Mouse (Mus musculus) urinary bladder, postnatal 10 days (tissue): ENCODE measurements around the gene Slc25a3.

Experiments used
- DNase-seq: peaks from one replicate; pipeline ENCODE4 v3.0.0; 2022; ENCODE audit warnings: low spot score

Gene Slc25a3

DNA sequence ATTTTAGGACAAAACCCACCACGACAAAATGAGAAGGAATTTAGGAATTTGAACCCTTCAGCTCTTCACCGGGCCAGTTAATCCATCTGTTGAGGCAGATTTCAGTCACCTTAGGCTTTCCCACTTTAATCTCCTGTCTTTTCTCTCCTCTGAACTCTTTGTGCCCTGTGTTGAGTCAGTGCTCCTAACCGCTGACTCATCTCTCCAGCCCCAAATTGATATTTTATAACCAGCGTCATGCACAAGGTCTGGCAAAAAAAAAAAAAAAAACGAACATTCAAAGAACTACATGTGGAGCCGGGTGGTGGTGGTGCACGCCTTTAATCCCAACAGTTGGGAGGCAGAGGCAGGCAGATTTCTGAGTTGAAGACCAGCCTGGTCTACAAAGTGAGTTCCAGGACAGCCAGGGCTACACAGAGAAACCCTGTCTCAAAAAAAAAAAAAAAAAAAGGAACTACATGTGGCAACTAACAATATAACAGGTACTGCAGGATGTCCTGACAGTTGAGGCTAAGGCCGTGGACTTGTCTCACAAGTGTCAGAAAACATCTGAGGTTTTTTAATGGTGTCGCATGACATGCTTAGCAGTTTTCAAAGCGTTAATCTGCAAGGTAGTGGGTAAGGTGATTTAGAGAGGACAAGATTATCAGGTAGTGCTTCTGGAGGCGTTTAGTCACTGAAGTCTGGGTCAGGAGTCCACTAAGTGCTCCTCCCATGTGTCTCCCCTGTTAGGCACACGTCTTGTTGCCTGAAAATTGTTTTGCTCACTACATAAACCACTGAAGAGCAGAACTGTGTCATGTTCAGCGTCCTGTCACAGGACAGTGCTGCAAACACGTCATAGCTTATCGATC lies 29.4 kb downstream of the Slc25a3 start:
- DNase-seq: no peak

DNA sequence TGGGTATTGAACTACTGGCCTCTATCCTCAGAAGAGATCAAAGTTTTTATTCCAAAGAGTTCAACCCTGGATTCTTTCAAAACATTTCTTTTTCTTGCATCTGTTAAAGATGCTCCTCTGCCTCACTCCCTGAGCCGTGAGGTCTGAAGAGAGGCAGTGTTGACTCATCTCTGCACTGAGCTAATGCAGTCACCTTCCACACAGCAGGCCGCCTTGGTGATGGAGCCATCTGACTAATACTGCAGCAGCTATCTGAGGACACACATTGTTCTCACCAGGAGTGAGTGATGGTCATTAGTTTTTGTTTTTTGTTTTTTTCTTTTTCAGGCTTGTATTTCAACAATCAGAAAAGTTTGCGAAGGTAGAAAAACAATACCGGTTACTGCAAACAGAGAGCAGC lies 31.0 kb downstream of the Slc25a3 start:
- DNase-seq: no peak

DNA sequence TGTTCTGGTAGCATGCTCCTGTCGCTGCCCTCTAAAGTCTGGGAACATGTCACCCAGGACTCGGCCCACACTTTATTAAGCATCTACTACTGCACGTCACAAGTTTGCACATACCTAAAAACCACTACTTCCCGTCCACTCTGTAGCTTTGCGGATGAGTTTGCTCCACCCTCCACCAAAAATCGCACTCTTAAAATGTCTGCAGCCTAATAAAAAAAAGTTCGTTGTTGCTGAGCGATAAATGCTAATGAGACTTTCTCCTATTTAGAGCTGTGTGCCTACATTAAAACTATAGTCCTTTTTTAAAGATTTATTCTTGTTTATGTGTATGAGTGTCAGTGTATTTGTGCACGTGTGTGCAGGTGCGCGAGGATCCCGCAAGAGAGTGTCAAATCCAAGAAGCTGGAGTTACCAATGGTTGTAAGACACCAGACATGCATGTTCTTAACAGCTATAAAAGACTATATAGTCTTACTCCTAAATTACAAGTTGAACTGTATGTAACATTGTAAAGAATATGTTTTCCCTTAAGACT lies 40.4 kb downstream of the Slc25a3 start:
- no peak for DNase-seq

DNA sequence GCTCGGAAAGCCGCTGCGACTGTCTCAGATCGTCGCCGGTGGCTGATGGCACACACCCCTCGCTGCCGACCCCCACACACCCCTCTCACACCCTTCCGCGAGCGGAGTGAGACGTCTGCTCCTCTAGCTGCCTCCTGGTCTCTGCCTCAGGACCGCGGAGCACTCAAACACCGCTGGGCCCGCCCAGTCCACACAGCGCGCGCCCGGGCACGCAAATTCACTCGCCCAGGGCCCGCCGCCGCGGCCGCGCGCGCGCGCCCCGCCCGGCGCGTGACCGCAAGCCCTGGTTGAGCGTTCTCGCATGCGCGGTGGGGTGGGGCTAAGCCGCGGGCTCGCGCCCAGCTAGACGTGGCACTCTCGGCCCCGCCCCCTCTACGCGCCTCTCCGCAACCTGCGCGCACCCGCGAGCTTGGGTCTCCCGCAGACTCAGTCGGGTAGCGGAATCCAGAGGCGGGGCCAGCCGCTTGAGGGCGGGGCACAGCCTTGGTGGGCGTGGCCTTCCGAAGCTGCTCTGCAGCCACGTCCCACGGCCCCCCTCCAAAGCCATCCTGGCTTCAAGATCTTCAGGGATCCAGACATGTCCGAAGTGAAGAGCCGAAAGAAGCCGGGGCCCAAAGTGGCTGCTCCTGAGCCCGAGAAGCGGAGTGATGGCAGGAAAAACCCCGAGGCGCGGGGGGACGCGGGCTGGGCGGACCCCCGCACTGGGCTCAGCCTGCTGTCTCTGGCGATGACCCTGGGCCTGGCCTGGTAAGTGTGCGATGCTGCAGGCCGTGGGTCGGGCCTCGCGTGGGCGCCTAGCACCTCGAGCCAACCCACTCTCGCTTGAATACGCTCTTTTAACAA lies 41.1 kb downstream of the Slc25a3 start, which contains the start of the genes Apaf1 and Ikbip:
Gene Apaf1 (minus strand): TSS at position 221 of the 843 bp plus-strand sequence.
Gene Ikbip (plus strand): TSS at position 391 of the 843 bp plus-strand sequence.
- DNase-seq: peak; percentile 97

DNA sequence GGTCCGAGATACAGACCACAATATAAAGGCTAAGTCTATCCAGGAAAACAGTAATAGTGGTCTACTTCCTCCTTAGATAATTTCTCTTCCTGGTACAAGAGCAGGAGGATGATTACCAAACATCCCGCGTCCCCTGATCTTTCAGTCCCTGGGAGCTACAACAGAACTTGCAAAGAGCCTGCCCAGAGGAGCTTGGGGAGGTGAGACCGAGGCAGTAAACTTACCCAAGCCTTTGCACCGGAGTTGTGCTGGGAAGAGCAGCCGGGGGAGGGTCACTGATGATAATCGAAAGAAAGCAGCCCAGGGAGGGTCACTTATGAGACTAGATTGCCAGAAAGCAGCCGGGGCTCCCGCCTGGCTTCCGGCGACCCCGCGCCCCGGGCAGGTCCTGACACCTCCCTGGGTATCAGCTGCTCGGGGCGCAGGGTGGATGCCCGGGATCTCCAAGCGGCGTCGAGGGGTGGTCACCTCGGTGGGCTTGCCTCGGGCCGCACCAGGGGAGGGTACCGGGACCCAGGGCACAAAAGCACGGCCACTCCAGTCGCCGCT lies 41.8 kb downstream of the Slc25a3 start:
- DNase-seq: no peak

DNA sequence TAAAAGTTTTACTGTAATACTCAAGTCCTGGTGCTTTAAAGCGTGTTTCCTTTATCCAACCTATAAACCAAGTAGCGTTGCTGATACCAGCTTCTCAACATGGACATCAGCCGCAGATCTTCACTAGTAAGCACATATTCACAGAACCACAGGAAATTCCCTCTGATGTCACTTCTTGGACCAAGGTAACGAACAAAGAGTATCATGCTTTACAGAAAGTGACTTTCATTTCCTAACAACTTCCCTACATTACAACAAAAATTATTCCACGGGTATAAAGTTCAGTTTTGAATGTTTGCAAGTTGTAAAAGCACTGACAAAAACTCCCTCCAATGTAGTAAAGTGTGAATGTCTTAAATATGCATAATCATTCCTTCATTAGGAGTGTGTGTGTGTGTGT lies 43.3 kb downstream of the Slc25a3 start:
- no peak for DNase-seq

DNA sequence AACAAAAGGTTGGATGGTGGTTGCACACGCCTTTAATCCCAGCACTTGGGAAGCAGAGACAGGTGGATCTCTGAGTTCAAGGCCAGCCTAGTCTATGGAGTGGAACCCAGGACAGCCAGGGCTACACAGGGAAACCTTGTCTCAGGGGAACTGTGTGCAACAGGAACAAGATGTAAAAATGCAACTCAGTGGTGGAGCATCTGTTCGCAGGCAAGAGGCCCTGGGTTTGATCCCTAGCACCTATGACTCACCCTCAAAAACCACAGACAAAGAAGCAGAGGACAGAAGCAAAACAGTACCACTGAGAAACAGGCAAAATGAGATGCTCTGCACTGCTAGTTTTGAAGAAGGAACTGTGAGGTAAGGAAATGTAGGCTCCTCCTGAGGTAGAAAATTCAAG lies 47.2 kb downstream of the Slc25a3 start:
- DNase-seq: no peak

DNA sequence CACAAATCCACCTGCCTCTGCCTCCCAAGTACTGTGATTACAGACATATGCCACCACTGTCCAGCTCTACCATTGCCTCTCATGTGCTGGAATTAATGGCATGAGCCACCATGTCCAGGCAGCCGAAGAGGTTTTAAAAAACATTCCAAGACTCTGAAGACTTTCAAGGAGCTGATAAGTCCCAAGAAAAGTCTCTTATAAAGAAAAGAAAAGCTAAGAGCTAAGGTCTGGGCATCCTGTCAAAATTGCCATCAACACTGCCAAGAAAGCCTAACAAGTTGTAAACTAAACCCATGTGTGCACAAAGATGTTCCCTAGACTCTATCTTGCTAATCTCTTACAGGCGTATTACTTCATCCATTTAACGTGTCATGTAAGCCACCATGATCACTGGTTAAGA lies 50.5 kb downstream of the Slc25a3 start:
- DNase-seq: no peak

DNA sequence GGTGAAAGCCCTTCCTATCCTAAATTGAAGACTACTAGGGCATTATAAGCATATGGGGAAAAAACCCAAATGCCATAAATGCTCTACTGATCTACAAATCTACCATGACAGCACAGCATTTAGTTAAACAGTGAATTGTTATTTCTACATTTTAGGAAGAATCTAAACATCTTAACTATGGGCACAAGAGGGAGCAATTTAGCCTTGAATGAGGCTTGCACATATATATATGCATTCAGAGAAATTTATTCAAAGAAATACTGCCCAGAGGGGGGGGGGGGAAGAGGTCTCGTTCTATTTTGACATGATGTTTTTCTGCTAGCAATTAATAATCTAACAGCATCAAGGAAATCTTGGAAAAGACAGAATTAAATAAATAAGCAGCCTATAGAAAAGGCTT lies 52.1 kb downstream of the Slc25a3 start:
- DNase-seq: no peak
